ENCODE assay signal across 18 mouse cellular contexts in genomic region chr2:153417841-153418240, GRCm38 (mm10).
"Had no signal": no experiment of that assay in that cellular context is flagged by ENCODE, and none has a peak within 500 bp of the region (broad histone marks: within the 10 kb centered on the region; RNA-seq: fewer than 3 reads in every experiment).

No protein-coding gene starts in this region.

- H3K4me3 ChIP-seq: midbrain, embryonic 10.5 days; midbrain, embryonic 12.5 days; myocyte; neural tube, embryonic 13.5 days; neural tube, embryonic 15.5 days had no signal

- ATAC-seq: midbrain, embryonic 16.5 days had no signal

- DNase-seq: lung, embryonic 14.5 days; lung, postnatal 10 days; lung, postnatal 4 days; midbrain, embryonic 14.5 days; retina, postnatal 1 day; right cerebral cortex, adult 18-20 months; right cerebral cortex, postnatal 25 days; right cerebral cortex, postnatal 4 days; spleen, adult 18-20 months; thymus, adult 18-20 months; thymus, postnatal 25 days; thymus, postnatal 4 days had no signal

- H3K27ac ChIP-seq: midbrain, embryonic 10.5 days; midbrain, embryonic 12.5 days; neural tube, embryonic 13.5 days; neural tube, embryonic 15.5 days had no signal
